Mouse (Mus musculus) liver, adult 2 months (tissue): ENCODE data around the gene Prpf18.

Experiments used
- CTCF ChIP-seq: fragments of 200-500 bp; IDR thresholded peaks from 2 replicates; pipeline ENCODE4 v1.5.1; 2011; ENCODE audit warnings: low read depth, low read length, control low read depth
- POLR2A ChIP-seq: fragments of 200-500 bp; IDR thresholded peaks from 2 replicates; pipeline ENCODE4 v1.6.1; 2011; ENCODE audit warnings: low read length, control low read depth; ENCODE audit not compliant: insufficient read depth; ENCODE audit errors: extremely low read depth

DNA sequence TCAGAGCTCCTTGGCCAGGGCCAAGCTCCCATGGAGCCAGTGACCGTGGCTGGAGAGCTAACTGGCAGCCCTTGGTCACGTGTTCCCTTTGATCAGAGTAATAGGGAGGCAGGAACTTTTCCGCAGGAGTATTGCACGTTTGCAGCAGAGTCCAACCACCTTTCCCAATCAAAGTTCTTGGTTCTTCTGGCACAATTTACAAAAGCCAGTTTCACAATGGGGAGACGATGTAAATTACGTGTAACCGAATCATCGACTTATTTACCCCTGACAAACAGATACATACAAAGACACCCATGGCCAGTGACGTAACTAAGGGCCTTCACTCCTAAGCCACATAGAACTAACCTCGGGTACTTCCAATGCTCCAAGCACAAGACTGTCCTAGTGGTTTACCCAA is 42.5 kb downstream of the Prpf18 start:
- TF ChIP-seq CTCF (no peak), POLR2A (no peak)
